Mouse (Mus musculus): Measurements from ENCODE around the gene Aldh5a1. TPM values are rescaled to one million over a fixed set of nuclear protein-coding genes. Genes with fewer than 3 reads are reported as not detected.

The Aldh5a1 gene
- total RNA-seq, 2 experiments from 2014 or later, result 69.4 to 71.2 TPM

DNA sequence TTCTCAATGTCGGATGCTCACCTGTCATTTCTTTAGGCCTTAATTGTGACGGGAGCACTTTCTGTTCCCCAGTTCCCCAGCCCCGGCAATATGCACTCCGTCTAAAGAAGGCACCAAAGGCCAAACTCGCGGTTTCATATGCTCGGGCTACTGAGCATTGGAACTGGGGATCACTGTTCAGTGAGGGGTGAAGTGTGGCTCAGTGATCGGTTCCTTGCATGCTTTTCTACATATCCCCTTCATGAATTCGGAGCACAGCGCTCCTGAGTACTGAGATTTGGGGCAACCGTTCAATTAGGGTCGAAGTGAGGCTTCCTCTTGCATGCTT lies 342 bp upstream of the Aldh5a1 start:
- DNase-seq (ENCODE audit: low spot score in 2 of 2), result no peak

DNA sequence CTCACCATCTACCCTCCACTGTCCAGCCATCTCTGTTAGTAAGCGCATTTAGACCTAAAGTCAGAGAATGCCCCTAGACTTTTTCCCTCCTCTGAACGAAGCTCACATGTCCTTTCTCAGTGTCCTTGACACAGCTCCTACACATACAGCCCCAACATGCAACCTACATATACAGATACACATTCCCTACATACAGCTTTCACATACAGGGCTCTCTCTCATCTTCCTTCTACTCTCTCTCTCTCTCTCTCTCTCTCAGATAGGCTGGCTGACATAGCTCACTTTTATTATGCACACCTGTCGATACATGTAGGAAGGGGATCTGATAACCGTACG lies 721 bp downstream of the Aldh5a1 start:
- DNase-seq (ENCODE audit: low spot score in 2 of 2), result no peak

DNA sequence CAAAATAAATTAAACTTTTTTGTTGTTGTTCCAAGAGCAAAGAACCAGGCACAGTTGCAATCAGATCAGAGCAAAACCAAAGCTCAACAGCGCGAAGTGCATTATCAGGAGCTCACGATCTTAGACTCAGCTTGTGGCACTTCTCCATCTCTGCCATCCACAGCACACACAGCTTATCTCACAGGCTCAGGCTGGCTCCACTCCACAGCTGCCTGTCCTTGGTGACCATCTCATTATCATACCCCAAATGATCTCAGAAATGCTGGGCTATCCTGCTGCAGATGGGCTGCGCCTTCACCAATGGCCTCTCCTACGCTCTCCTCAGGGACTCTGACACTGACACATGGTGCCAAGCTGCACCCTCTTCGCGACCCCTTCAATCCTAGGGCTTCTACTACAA lies 4.3 kb downstream of the Aldh5a1 start:
- DNase-seq (ENCODE audit: low spot score in 2 of 2), result no peak

DNA sequence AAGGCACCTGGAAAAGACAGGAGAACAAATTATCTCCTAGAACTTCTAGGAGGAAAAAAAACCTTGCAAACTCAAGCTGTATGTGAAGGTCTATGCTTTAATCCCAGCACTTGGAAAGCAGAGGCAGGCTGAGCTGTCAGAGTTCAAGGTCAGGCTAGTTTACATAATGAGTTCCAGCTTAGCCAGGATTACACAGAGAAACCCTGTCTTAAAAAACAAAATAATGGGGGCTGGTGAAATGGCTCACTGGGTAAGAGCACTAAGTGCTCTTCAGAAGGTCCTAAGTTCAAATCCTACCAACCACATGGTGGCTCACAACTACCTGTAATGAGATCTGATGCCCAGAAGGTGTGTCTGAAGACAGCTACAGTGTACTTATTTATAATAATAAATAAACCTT lies 6.9 kb downstream of the Aldh5a1 start:
- no peak for DNase-seq (ENCODE audit: low spot score in 2 of 2)

DNA sequence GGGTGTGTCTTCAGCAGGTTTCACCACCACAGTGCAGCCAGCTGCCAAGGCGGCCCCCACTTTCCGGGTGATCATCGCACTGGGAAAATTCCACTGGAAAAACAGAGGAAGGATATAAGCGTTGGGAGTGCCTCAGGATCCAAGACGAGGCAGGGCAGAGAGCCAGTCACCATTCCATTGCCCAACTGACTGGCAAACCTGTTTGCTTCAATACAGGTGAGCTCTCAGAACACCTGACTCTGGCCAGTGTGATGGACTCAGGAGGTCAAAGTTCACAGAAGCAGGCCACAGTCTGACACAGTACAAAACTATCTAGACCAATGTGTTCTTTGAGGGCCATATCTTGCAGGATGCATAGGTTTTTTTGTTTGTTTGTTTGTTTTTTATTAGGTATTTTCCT lies 13.5 kb downstream of the Aldh5a1 start:
- DNase-seq (ENCODE audit: low spot score in 2 of 2), result no peak

DNA sequence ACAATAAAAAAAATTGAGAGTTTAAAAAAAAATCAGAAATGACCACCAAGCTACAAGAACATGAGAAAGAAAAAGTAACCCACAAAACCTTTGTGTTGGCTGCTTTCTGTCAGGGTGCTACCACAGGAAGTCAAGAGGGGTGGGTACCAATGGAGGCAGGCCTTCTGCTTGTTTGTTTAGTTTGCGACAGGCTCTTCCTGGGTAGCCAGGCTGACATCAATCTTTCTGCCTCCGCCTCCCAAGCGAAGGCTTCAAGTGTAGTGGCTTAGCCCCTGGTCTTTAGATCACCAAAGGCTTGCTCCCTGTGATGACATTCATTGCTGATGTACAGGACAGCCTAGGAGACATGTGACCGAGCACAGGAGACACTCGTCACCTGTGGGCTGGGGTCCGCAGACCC lies 16.2 kb downstream of the Aldh5a1 start:
- no peak for DNase-seq (ENCODE audit: low spot score in 2 of 2)

DNA sequence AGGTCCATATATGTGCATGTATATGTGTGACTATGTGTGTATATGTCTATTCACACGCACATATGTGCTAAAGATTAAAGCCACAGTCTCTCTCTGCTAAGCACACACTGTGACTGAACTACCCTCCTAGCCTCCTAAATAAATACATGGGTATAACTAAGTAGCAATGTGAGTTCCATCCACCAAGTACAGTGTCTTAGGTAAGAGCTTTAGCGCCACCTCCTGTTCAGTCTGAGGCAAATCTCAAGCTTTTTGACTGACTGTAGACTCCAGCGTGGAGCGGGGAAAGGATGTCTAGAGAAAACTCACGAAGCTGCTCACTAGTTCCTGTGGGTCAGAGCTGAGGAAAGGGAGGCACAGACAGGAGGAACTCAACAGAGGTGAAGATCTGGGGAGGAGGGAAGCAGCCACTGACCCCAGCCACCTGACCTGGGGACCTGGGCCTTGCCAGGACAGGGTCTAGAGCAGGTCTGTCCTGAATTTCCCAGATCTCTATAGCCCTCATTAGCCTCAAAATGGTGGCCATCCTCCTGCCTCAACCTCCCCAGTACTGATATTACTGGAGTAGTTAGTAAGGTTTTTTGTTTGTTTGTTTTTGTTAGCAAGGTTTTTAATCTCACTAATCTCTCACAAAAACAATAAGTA lies 17.0 kb downstream of the Aldh5a1 start:
- DNase-seq (ENCODE audit: low spot score in 2 of 2), result peak in 1 of 2 experiments; percentile 47

DNA sequence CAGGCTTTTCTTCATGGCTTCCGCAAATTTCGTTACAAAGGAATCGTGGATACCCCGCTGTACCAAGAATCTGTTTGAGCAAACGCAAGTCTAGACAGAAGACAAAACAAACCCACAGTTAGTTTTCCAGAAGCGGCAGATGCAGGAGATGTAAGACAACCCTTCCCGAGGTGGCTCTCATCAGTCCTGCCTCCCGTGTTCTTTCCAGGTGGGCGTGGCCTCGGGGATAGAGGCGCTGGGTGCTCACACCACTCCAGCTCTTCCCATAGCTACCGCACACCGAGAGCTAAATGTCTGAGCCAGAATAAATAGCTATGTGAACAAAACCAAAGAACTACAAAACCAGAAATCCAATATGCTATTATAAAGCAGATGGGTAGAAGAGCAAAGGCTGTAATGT lies 21.6 kb downstream of the Aldh5a1 start:
- no peak for DNase-seq (ENCODE audit: low spot score in 2 of 2)

DNA sequence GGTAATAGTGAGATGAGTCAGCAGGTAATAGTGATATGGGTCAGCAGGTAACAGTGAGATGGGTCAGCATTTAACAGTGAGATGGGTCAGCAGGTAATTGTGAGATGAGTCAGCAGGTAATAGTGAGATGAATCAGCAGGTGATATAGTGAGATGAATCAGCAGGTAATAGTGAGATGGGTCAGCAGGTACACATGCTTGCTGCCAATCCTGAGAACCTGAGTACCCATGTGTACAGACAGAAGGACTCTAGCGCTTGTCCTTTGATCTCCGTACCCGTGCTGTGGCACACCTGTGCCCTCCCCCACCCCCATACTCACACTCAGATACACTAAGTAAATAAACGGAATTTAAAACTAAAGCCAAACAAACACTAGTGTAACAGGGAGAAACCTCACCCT lies 22.5 kb downstream of the Aldh5a1 start:
- no peak for DNase-seq (ENCODE audit: low spot score in 2 of 2)

DNA sequence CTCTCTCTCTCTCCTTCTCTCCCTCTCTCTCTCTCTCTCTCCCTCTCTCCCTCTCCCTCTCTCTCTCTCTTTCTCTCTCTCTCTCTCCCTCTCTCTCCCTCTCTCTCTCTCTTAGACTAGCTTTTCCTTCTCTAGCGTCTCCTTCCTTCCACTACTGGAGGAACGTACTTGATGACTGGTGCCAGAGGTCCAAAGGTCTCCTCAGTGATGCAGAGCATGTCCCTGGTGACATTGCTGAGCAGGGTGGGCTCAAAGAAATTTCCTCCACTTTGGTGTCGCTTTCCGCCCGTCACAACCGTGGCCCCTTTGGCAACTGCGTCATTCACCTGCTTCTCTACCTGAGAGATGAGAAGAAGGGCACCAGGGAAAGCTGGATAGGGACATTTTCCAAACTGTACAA lies 23.9 kb downstream of the Aldh5a1 start:
- DNase-seq (ENCODE audit: low spot score in 2 of 2), result no peak

DNA sequence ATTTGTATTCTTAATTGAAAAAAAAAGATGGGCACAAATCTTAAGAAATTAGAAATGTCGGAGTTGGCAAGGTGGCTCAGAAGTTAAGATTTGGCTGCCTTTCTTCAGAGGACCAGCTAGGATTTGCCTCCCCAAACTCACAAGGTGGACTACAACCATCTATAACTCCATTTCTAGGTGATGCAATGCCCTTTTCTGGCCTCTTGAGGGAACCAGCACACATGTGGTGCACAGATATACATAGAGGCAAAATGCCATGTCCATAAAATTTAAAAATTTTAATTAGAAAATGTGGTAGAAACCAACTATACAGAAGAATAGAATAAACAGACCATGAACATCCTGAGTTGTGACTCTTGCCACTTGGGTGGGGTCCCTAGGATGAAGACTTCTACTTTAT lies 28.3 kb downstream of the Aldh5a1 start:
- no peak for DNase-seq (ENCODE audit: low spot score in 2 of 2)

DNA sequence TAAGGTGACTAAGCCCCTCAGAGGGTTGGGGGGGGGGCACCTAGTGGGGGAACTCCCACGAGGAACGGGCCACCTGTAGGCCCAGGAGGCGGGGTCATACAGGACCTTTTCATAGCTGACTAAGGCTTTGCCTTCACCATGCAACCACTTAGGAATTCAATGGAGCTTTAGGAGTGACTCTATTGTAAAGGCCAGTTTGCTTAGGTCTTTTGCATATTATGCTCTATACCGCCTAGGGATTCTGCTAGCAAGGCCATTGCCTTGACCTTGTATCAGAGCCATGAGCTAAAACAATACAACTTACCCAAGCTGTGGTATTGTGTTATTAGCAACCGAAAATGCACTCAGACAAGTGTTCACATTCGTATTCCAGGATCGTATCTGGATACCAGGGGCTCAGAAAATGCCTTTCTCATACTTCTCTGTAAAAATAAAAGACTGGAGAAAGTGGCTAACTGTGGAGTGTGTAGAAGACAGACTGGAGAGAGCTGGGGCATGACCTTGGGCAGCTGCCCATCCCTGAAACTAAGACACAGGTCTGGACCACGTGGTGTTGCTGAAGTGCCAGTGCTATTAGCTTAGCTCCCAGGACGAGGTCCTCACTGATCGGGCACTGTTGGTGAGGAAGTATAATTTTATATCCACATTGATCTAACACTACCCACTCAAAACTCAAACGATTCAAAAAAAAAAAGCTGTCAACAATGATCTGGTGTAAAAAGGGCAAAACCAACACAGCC lies 30.5 kb downstream of the Aldh5a1 start:
- no peak for DNase-seq (ENCODE audit: low spot score in 2 of 2)

DNA sequence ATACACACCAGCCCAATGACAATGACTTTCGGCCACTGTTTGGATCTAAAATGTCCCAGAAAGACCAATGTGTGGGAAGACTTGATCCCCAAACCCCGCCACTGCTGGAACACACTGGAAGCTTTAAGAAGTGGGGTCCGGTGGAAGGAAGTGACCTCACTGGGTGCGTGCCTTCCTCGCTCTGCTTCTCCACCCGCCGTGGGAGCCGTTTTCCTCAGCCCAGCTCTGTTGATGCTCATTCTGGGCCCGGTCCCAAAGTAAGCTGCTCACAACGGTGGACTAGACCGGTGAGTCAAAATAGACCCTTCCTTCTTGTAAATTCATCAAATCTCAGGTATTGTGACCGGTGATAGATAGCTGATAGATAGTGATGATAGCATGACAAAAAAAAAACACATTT lies 32.0 kb downstream of the Aldh5a1 start:
- DNase-seq (ENCODE audit: low spot score in 2 of 2), result no peak

DNA sequence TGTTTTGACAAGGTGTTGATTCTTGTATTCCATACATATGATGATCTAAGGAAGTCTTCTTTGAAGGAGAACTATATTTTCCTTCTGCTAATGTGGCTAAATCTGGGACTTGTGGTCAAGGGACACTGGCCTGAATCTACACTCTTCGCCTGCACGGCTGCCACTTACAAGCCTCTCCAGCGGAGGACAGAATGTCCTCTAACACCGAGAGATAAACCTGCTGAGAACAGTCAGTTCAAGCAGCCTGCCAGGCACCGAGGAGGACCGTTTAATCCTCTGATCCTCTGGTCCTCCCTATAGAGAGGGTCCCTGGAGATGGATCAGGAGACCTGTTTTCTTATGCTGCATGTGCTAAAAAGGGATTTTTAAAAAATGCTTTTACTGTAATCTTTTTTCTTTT lies 34.0 kb downstream of the Aldh5a1 start:
- no peak for DNase-seq (ENCODE audit: low spot score in 2 of 2)

DNA sequence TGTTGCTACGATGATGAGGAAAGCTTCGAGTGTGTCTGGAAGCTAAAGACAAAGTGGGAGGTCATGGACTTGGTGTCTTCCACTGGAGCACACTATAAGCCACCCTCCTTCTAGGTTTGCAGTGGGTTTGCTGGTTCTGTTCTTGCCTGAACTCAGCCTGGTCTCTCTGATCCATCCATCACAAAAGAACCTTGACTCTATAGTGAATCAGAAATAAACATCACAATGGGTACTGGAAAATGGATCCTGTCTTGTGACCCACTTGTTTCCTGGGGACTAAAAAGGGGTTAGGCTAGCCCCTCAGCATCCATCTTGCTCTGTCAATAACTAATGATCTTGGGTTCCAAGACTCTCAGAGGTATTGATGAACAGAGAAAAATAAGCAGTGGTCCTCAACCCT lies 35.5 kb downstream of the Aldh5a1 start:
- DNase-seq (ENCODE audit: low spot score in 2 of 2), result no peak

DNA sequence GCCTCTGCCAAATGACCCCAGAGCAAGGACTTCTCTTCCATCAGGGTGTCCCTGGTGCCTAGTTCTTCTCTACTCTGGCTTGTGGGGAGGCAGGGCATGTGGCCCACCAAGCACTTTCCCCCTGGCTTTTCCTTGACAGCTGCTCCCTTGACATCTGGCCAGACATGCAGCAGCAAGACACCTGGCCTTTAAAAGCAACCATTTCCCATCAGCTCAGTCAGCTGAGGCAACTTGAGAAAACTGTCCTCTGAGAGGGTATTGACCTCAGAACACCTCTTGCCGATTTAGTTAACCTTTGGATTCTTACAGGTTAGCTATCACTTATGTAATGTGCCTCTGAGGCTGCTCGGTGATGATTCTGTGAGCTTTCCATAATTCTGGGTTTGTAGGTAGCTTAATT lies 43.6 kb downstream of the Aldh5a1 start:
- DNase-seq (ENCODE audit: low spot score in 2 of 2), result no peak

DNA sequence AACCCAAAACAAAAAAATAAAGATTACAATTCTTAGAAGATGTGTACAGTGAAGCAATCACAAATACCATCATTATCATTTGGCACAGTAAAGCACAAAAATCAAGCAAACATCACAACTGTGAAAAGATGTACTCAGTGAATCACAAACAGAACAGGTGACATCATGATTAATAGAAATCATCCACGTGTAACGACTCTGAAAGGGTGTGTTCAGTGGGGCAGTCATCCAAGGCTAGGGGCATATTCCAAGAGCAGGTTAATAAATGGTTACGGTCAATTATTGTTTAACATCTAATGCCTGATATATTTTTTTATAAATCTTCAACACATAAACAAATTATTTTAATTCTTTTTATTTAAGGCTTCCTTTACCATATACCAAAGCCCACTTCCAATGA lies 44.9 kb downstream of the Aldh5a1 start:
- DNase-seq (ENCODE audit: low spot score in 2 of 2), result no peak

DNA sequence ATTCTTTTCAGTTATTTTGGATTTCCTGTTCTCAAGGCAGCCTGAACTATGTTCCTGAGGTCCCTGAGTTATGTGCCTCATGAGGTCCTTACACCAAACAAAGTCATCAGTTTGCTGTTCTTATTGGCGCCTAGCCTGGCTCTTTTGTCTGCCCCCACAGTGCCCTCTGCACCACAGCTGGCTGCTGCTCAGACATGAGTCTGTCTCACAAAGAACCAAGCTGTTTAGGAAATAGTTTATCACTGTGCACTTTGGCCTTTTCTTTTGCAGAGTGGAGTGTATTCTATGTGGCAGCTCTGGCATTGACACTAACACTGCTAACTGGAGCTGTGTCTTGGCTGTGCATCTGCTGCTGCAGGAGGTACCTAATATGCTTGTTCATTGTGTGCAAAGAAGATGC lies 47.9 kb downstream of the Aldh5a1 start:
- no peak for DNase-seq (ENCODE audit: low spot score in 2 of 2)

DNA sequence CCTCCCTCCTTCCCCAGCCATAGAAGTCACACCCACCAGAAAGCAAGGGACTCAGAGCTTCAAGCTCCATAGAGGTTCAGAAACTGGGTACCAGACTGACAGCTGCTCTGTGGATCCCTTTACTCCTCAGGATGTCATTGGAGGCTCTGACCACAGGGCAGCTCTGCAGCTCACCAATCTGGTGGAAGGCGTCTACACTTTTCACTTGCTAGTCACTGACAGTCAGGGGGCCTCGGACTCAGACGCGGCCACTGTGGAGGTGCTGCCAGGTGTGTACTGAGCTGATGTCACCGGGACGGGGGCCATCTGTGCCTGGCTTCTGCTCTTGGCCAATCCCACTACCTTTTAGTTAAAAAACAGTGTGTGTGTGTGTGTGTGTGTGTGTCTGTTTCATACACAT lies 55.0 kb downstream of the Aldh5a1 start:
- DNase-seq (ENCODE audit: low spot score in 2 of 2), result peak in 1 of 2 experiments; percentile 8

DNA sequence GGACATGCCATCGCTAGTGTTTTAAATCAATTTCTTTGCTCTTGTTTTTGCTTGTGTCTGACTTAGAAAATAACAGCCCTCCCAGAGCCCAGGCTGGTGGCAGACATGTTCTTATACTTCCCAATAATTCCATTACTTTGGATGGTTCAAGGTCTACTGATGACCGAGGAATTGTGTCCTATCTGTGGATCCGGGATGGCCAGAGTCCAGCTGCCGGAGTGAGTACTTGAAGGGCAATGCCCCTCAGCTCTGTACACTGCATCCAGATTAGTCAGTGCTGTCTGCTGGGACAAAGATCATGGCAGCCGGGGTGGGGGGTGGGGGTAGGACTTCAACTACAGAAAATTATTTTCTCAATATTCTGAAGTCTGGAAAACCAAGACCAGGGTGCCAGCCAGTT lies 56.8 kb downstream of the Aldh5a1 start:
- no peak for DNase-seq (ENCODE audit: low spot score in 2 of 2)

DNA sequence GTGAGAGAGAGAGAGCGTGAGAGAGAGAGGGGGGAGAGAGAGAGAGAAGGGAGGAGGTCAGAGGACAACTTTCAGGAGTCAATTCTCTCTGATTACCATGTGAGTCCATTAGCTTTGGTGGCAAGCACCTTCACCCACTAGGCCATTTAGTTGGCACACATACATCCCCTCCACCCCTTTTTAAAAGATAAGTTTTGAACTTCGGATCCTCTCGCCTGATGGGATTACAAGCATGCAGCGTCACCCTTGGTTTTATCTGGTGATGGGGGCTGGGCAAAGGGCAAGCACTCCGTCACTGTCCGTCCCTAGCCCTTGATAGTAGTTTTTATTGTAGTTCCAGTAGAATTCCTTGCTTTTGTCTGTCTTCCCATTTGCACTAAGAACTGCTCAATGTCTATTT lies 57.3 kb downstream of the Aldh5a1 start:
- DNase-seq (ENCODE audit: low spot score in 2 of 2), result no peak

DNA sequence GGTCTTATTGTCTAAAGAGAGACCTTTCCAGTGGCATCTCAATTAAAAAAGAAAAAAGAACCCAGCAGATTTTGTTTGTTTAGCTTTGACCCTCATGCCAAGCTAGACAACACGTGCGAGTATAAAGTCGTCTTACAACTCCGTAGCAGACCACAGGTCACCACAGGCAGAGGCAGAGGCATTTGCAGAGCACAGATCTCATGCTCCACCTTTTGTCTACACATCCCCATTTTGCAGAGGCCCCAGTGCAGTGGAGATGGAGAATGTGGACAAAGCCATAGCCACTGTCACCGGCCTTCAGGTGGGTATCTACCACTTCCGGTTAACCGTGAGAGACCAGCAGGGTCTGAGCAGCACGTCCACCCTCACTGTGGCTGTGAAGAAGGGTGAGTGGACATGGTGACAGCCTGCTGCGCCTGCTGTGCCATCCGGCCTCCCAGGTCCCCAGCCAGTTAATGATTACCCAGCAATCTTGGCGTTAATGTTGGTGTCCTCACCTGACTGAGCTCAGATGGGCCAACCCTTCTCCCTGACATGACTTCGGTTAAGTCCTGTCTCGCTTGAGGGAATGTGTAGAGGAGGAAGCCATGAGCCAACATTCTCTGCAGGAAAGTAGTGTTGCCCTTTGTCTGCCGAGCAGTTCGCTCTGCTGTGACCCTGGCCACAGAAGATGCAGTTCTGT lies 58.0 kb downstream of the Aldh5a1 start:
- no peak for DNase-seq (ENCODE audit: low spot score in 2 of 2)

DNA sequence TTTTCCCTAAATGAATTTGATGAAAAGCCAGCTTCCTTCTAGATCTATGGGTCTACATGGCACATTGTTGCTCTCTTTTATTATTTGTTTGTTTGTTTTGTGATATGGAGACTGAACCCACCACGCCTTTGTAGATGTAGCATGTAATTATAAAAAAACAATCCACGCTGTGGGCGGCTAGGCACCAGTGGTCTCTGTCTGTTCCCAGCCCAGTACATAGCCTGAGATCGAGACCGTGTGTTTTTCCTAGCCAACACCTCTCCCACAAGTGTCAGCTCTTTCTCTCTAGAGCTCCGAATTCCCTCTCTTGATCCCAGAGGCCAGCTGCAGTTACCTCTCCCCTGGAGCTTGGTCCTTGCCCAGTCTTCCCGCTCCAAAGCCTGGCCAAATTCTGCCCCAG lies 69.2 kb downstream of the Aldh5a1 start:
- DNase-seq (ENCODE audit: low spot score in 2 of 2), result no peak
